Mouse (Mus musculus): Measurements from ENCODE around the gene Gm21292.
"Not testable (repeated sequence)": the region's sequence is repeated elsewhere in the genome, so short reads cannot be mapped to it uniquely, and the experiment has no call there.

Gene Gm21292

DNA sequence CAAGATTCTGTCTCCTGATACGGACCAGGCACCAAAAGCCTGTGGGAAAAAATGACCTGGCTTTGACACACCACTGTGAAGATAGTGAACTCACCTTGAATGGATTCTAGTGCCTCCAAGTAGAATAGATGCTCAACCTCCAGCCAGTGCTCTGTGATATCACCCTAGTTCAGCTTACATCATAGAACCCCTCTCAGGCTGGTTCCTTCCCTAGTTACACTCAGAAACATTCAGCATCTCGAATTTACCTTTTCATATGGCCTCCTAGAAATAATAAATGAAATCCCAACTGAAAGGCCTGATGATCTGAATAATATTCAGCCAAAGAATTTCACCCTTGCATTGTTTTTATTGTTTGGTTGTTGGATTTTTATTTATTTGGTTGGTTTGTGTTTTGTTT lies at the start of gene Gm21292:
Gene Gm21292, minus strand, starts transcription at position 101 of the 400 bp plus-strand sequence.
- not testable (repeated sequence) for DNase-seq (ENCODE audit: low spot score in 2 of 2)

All from frontal cortex, postnatal 14 days (tissue).